Mouse (Mus musculus) adipocyte (in vitro differentiated cells): ENCODE measurements around the gene Gle1.
A peak's percentile ranks its signal among the peaks of the same experiment; 100 is the strongest.
"Not testable (repeated sequence)": the region's sequence is repeated elsewhere in the genome, so short reads cannot be mapped to it uniquely, and the experiment has no call there.

Experiments used
- DNase-seq: peaks from one replicate; pipeline ENCODE4 v3.0.0-alpha.2; 2016; ENCODE audit warnings: low spot score

Gene Gle1

DNA sequence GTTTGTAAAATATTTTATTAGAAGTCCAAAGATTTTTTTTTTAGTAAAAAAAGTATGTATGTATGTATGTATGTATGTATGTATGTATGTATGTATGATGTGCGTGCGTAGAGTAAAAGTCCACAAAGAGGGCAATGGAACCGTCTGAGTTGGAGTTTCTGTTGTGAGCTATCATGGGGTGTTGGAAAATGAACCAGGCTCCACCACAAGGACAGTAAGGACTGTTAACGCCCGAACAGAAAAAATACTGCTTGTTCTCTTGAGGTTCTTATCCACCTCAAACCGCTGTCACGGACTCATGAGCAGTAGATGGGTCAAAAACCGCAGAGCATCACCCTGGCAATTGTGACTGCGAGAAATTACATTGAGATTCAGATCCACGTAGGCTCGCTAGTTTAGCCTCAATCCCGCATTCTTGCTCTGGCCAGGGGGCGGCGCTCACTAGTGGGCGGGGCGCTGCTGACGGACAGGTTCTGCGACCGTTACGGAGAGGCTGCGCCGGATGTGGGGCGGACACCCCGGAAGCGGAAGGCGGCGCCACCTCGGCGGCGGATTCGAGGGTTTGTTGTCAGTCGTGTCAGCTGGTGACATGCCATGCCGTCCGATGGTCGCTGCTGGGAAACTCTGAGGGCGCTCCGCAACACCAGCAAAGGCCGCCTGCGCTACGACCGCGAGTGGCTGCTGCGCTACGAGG is at the start of gene Gle1:
Gene Gle1 (plus strand): TSS at position 521 of the 694 bp plus-strand sequence.
- peak; percentile 90 for DNase-seq

DNA sequence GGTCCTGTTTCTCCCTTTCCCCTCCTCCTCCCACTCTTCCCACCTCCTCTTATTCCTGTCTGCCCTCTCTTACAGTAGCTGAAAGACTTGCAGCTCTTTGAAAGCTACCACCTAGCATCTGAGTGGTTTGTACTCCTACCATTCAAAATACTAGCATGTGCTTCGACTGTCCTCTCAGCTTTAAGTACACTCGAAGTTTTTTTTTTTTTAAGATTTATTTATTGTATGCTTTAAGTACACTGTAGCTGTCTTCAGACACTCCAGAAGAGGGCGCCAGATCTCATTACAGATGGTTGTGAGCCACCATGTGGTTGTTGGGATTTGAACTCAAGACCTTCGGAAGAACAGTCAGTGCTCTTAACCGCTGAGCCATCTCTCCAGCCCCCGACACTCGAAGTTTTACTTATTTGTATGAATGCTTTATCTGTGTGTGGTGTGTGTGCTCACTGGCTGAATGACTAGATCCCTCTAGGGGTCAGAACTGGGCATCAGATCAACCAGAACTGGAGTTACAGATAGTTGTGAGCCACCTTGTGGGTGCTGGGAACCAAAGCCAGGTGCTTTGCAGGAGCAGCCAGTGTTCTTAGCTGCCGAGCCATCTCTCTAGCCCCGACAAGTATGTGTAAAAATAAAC is 48.5 kb upstream of the Gle1 start:
- DNase-seq: not testable (repeated sequence)

DNA sequence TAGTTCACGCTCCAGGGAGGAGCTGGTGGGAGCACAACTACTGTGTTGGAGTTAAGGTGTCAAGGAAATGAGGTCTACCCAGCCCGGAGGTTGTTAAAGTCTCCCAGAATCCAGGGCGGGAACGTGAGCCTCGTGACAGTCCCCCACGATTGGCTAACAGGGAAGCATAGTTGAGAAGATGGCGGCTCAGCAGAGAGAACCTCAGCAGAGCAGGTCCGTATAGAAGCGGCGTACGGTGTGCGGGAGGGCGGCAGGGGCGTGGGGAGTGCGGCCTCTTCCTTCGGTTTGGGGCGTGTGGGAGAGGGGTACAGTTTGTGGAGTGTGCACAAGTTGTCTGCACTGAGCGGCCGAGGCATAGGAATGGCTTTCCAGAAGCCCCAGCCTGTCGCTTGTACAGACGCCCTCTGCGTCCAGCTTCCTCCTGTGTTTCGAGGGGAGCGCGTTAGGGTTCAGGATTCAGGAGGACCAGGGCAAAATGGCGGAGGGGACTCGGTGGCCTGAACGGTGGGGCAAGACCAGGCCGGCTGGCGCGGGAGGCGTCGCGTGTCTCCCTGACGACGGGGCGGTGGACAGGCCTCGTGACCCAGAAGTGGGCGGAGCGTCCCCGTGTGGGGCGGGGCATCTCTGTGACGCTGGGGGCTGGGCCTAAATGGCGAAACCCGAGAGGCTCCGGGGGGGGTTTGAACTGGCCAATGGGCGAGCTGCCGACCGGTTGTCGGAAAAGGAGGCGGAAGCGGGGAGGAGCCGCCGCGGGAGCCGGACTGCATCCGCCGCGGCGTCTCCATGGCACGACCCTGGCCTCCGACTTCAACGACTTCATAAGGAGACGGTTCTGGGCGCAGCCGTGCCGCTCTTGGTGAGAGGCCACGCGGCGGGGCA is 45.9 kb upstream of the Gle1 start, which contains the start of gene Odf2:
Gene Odf2 (plus strand): TSS at position 156 of the 879 bp plus-strand sequence.
- peak; percentile 93 for DNase-seq

DNA sequence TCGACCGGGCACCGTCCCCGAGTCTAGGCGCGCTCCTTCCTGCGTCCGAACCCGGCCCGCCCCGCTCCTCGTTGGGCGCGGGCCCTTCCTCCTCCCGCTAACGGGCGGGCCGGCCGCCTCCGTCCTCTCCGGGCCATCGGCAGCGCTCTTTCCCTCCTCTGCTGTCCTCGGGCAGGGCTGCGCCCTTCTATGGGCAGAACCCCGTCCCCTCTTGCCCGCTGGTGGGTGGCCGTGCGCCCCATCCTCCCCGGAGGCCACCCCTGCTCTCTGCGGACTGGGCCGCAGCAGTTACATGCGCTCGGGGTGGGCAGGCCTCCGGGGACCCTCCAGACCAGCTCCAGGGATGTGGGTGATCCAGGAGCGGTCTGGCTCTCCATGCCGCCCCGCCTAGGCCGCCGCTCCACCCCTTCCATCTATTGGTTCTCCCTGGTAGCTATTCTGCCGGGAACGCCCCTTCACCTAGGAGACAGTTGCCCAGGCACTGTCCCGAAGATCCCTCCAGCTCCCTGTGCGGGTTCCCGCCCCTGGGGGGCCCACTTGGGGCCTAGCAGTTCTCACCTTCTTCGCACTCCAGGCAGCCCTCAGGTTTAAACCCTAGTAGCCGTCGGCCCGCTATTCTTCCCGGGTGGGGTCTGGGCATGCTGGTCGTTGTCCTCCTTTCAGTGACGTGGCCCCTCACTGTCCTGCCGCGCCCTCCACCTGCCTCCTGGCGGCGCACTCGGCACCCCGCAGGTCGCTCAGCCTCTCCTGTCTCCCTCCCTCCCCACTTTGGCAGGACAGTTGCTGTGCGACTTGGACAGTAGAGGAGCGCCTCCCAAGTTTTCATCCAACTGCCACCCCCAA is 45.0 kb upstream of the Gle1 start:
- peak; percentile 77 for DNase-seq

DNA sequence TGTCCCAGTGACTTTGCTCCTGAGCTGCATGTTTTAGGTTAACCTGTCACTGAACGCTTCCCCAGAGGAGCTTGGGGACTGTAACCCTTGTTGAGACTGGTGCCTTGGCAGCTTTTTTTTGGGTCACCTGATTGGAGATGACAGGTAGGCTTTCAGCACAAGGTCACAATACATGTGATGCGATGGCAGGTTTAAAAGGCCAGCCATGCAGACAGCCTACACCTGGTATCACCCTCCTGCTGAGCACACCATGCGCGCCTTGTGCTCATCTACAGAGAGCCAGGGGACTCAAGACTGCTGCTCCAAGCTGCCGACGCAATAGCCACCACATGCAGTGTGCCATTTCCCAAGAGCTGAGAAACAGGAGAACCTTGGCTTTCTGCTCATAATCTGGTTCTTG is 43.5 kb upstream of the Gle1 start:
- DNase-seq: no peak

DNA sequence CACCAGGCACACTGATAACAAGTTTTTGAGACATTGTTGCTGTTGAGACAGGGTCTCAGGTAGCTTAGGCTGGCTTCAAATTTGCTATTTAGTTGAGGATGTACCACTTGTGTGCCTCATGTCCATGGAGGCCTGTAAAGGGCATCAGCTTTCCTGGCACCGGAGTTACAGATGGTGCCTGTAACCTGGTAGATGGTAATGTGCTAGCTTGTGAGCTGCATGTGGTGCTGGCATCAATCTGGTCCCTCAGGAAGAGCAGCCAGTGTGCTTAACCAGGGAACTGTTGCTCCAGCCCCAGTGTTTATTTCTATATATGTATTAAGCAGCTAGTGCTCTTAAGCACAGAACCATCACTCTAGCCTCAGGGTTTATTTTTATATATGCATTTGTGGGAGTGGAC is 39.2 kb upstream of the Gle1 start:
- no peak for DNase-seq

DNA sequence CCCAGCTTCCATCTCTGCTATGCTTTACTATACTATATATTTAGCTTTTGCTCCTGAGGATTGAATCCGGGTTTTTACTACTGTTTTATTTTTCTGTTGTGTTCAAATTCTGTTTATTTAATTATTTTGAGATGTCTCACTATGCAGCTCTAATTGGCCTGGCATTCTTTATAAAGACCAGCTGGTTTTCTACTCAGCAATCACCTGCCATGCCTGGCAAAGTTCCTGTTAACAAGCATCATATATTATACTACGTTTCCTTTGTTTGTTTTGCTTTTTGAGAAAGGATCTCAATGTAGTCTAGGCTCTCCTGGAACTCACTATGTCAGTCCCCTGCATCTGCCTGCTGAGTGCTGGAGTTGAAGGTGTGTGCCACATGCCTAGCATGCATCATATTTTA is 37.9 kb upstream of the Gle1 start:
- no peak for DNase-seq

DNA sequence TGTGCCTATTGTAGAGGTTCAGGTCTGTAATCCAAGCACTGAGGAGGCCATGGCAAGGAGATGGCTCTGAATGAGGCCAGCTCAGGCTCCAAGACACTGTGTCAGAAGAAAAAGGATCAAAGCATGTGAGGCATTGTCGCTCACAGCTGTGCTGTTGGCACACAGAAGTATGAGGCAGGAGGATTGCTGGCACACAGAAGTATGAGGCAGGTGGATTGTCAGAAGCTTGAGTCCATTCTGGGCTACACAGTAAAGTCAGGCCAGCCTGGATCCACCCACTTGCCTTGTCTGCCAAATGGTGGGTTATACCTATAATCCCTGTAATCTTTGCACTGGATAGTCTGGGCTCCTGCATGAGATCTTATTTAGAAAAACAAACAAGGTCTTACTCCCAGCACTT is 37.1 kb upstream of the Gle1 start:
- no peak for DNase-seq

DNA sequence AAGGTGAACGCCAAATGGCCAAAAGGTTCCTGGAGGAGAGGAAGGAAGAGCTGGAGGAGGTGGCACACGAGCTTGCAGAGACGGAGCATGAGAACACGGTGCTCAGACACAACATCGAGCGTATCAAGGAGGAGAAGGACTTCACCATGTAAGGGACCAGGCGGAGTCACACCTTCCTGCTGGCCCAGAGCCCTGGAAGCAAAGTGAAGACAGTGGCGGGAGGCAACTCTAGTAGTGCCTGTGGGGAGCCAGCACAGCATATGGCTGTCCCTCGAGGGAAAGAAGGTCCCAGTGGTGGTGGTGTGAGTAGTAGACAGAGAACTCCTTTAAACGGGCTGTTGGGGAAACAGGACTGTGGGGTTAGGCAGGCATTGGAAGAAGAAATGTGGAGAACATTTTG is 33.0 kb upstream of the Gle1 start:
- DNase-seq: no peak

DNA sequence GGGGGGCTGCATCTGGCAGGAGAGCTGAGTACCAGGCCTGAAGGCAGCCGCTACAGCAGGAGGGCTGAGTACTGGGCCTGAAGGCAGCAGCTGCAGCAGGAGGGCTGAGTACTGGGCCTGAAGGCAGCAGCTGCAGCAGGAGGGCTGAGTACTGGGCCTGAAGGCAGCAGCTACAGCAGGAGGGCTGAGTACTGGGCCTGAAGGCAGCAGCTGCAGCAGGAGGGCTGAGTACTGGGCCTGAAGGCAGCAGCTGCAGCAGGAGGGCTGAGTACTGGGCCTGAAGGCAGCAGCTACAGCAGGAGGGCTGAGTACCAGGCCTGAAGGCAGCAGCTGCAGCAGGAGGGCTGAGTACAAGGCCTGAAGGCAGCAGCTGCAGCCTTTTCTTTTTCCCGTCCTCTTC is 27.1 kb upstream of the Gle1 start:
- not testable (repeated sequence) for DNase-seq

DNA sequence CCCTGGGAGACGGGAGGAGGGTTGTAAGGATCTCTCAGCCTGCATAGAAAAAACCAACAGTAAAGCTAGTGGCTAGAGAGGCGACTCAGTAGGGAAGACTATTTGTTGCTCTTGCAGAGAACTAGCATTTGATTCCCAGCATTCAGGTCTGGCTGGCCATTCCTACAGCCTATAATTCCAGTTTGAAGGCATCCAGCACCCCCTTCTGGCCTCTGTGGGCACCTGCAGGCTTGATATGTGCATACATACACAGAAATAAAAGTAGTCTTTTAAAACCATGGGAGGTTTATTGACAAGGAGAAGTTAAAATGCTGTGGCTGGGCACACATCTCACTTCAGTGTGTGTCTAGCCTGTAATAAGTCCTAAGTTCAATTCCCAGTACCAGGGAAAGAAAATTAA is 25.2 kb upstream of the Gle1 start:
- DNase-seq: no peak

DNA sequence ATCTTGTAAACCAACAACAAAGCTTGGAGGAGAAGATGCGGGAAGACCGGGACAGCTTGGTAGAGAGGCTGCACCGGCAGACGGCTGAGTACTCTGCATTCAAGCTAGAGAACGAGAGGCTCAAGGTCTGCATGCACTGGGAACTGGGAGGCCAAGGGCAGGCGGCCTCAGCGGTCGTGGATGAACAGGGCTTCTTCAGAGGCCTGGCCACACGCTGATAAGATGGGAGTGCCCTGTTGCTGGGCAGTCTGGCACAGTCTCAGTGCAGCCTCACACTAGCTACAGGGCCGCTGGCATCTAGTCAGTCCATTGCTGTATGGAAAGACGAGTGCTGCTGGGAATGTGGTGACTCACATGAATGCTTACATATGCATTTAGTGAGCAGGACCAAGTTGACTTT is 17.6 kb upstream of the Gle1 start:
- DNase-seq: no peak

DNA sequence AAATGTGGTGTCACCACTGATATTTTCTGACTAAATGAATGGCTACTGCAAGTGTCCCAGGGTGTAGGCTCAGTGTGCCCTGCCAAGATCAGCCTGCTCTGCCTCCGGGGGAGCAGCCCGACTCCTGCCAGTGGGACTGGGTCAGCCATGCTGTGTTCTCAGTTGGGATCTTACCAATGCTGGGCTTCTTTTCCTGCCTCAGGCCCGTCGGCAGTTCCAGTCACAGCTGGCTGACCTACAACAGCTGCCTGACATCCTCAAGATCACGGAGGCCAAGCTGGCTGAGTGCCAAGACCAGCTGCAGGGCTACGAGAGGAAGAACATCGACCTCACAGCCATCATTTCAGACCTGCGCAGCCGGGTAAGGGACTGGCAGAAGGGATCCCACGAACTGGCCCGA is 13.2 kb upstream of the Gle1 start:
- DNase-seq: peak; percentile 47

DNA sequence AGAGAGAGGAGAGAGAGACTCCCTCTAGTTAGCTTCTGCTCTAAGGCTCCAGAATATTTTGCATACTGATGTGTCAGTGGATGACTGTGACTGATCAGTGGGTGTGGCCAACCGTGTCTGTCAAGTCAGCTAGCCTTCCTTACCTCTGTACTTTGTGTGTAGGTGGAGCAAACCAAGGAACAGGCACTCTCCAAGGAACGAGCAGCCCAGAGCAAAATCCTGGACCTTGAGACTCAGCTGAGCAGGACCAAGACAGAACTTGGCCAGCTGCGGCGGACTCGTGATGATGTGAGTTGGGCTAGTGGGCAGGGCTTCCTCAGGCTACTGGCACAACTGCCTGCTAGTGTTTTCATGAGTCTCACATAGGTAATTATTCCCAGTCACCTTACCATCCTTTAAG is 8.7 kb upstream of the Gle1 start:
- DNase-seq: no peak

DNA sequence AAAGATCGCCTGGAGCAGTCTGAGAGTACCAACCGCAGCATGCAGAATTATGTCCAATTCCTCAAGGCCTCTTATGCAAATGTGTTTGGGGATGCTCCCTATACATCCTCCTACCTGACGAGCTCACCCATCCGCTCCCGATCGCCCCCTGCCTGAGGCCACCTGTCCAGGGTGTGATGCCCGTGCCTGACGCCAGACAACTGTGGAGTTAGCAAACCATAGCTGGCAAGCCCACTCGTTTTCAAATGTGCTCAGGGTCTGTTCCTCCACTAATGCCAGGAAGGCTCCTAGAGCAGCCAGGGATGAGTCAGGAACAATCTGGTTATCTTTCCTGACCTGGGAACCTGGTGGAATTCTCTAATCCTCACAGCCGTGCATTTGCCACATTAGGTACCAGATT is 4.7 kb upstream of the Gle1 start:
- DNase-seq: no peak

DNA sequence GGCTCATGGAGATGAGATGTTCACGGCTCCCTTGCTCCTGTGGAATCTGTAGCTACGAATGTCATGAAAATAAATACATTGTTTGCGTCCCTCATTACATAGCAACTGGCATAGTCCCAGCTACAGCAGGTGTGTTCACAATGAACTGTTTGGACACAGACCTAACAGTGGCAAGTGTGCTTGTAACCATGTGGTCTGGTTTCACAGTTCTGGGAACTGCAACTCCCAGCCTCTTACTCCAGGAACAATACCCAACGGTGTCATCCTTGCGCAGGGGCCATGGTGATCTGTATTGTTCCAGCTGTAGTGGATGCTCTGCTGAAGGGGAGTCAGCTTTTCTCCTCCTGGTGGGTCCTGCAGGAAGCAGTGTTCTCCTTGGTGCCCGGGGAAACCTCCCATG is 4.0 kb upstream of the Gle1 start:
- DNase-seq: no peak

DNA sequence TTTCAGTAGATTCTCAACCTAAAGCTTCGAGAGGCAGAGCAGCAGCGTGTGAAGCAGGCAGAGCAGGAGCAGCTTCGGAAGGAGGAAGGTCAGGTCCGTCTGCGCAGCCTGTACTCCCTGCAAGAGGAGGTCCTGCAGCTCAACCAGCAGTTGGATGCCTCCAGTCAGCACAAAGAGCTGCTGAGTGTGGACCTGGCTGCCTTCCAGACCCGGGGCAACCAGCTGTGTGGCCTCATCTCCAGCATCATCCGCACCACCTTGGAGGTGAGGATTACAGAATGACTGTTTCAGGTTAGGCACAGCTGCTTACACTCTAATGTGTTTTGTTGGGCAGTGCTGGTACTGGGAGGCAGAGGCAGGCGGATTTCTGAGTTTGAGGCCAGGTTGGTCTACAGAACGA is 4.8 kb downstream of the Gle1 start:
- DNase-seq: no peak

DNA sequence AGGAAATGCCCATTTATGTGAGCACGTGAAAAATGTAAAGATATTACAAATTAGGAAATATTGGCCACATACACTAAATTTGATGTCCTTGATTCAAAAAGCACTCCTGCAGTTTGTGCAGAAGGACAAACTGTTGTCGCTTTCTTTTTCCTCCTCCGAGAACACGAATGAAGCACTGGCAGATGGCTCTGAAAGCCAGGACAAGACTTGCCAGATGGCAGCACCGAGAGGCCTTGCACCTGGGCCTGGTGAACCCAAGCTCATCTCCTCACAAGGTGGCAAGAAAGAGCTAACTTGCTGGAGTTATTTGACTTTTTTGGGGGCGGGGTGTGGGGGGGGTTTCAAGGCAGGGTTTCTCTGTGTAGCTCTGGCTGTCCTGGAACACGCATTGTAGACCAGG is 5.6 kb downstream of the Gle1 start:
- no peak for DNase-seq

DNA sequence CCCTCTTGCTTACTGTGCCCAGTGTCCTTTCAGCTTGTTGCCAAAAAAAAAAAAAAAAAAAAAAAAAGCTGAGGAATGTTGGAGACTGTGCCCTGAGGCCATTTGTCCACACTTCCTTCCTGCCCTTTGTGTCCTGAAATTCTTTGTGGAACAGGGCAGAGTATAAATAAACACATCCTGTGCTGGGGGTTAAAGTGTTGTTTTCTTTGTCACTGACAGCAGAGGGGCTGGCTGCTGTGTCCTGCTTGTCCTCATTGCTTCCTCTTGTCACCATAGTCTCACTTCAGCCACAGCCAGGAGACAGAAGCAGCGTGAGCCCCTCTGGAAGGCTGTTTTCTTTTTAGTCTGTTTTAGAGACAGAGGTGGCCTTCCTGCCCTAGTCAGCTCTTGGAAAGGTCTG is 9.5 kb downstream of the Gle1 start:
- DNase-seq: peak; percentile 78

DNA sequence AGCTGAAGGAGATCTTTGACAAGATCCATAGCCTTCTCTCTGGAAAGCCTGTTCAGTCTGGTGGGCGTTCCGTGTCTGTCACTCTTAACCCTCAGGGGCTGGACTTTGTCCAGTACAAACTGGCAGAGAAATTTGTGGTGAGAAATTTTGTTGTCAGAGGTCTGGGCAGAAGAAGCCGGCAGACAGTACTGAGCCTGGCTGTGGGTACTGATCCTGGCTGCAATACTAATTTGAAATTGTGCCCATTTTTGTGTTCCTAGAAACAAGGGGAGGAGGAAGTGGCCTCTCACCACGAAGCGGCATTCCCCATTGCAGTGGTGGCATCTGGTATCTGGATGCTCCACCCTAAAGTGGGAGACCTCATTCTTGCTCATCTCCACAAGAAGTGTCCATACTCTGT is 13.7 kb downstream of the Gle1 start:
- DNase-seq: peak; percentile 66

DNA sequence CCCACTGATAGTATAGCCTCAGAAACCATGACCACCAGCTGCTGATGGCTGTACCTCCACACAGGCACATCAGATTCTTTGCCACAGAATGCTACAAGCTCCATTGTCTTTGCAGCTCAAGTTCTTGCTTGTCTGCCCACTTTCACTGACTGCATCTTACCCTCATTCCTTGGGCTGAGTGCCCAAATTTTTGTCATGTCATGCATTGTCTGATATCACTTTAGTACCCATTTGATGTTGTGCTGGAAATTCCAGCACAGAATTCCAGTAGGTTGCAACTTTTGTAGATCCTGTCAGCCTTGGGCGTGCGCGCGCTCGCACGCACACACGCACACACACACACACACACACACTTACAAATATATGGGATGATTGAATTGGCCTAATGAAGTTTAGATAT is 26.0 kb downstream of the Gle1 start:
- DNase-seq: no peak
